Mouse (Mus musculus) CH12.LX (cell line): ENCODE data around the gene Sec24a. TPM values are rescaled to one million over a fixed set of nuclear protein-coding genes. Genes with fewer than 3 reads are reported as not detected.

ENCODE experiments used
- DNase-seq: peaks from one replicate; pipeline ENCODE4 v3.0.0-alpha.2; 2013; ENCODE audit errors: extremely low read depth
- H3K27ac ChIP-seq: 2 replicates; pipeline ENCODE4 v1.5.1; 2012; ENCODE audit warnings: low read depth, mild to moderate bottlenecking, control low read depth, moderate library complexity; ENCODE audit not compliant: insufficient read depth
- H3K27me3 ChIP-seq: replicated peaks from 2 replicates; pipeline ENCODE3; 2012; ENCODE audit warnings: inconsistent platforms
- H3K36me3 ChIP-seq, 2 experiments: replicated peaks in 1 of 2; 2 replicates each; pipeline versions ENCODE3 to v1.6.1; 2012; ENCODE audit warnings: inconsistent platforms in 1 of 2, low read length in 1 of 2, mild to moderate bottlenecking in 1 of 2, mixed read lengths in 1 of 2, moderate library complexity in 1 of 2; ENCODE audit not compliant: control insufficient read depth in 1 of 2, insufficient read depth in 1 of 2
- H3K4me1 ChIP-seq, 2 experiments: 2 replicates each; pipeline ENCODE4 v1.6.1; 2012; ENCODE audit warnings: inconsistent platforms in 1 of 2, moderate library complexity in 1 of 2; ENCODE audit not compliant: insufficient read depth in 2 of 2, control insufficient read depth in 1 of 2
- H3K4me2 ChIP-seq: 2 replicates; pipeline ENCODE4 v1.6.1; 2012; ENCODE audit warnings: low read depth, mild to moderate bottlenecking, control low read depth; ENCODE audit not compliant: poor library complexity, insufficient read depth, severe bottlenecking
- H3K4me3 ChIP-seq, 3 experiments: fragments of 150-350 bp in 1 of 3; sonication (generic) in 1 of 3; replicated peaks in 1 of 3; 2 replicates each; pipeline versions ENCODE3 to v1.5.1; 2011 to 2012; ENCODE audit warnings: low read depth in 2 of 3, low read length in 2 of 3, mild to moderate bottlenecking in 2 of 3, moderate library complexity in 2 of 3, control low read depth in 1 of 3, improper control_type of control experiment in 1 of 3, inconsistent platforms in 1 of 3, mixed read lengths in 1 of 3; ENCODE audit not compliant: poor library complexity in 1 of 3
- H3K79me2 ChIP-seq: replicated peaks from 2 replicates; pipeline ENCODE4 v1.6.1; 2012; ENCODE audit warnings: mild to moderate bottlenecking, moderate library complexity; ENCODE audit not compliant: control insufficient read depth, poor library complexity, insufficient read depth, severe bottlenecking; ENCODE audit errors: extremely low read depth
- H3K9ac ChIP-seq: 2 replicates; pipeline ENCODE4 v1.6.1; 2012; ENCODE audit warnings: low read depth, mild to moderate bottlenecking, control low read depth, moderate library complexity; ENCODE audit not compliant: insufficient read depth
- H3K9me3 ChIP-seq: replicated peaks from 2 replicates; pipeline ENCODE3; 2012; ENCODE audit warnings: low read length, inconsistent platforms, mixed read lengths
- BHLHE40 ChIP-seq: IDR thresholded peaks from 2 replicates; pipeline ENCODE4 v1.6.1; 2011; ENCODE audit warnings: mild to moderate bottlenecking, low read depth, low read length, improper control_type of control experiment
- CHD2 ChIP-seq: IDR thresholded peaks from 2 replicates; pipeline ENCODE4 v1.6.1; 2011; ENCODE audit warnings: low read length, improper control_type of control experiment
- CTCF ChIP-seq, 2 experiments: IDR thresholded peaks in 1 of 2; conservative IDR thresholded peaks in 1 of 2; 2 replicates each; pipeline ENCODE4 v1.5.1; 2011 to 2012; ENCODE audit warnings: low read depth in 2 of 2, low read length in 2 of 2, improper control_type of control experiment in 1 of 2, inconsistent platforms in 1 of 2, mild to moderate bottlenecking in 1 of 2, moderate library complexity in 1 of 2
- ELF1 ChIP-seq: IDR thresholded peaks from 2 replicates; pipeline ENCODE4 v1.6.1; 2014; ENCODE audit warnings: low read depth, mild to moderate bottlenecking, inconsistent platforms, low read length, improper control_type of control experiment
- EP300 ChIP-seq: IDR thresholded peaks from 2 replicates; pipeline ENCODE4 v1.6.1; 2011; ENCODE audit warnings: low read length, improper control_type of control experiment
- ETS1 ChIP-seq: conservative IDR thresholded peaks from 2 replicates; pipeline ENCODE4 v1.6.1; 2012; ENCODE audit warnings: low read depth, mild to moderate bottlenecking, inconsistent platforms, low read length, improper control_type of control experiment, moderate library complexity
- GABPA ChIP-seq: IDR thresholded peaks from 2 replicates; pipeline ENCODE4 v1.6.1; 2012; ENCODE audit warnings: low read depth, low read length, improper control_type of control experiment, inconsistent platforms; ENCODE audit not compliant: insufficient replicate concordance
- HCFC1 ChIP-seq: IDR thresholded peaks from 2 replicates; pipeline ENCODE4 v1.6.1; 2012; ENCODE audit warnings: low read depth, mild to moderate bottlenecking, inconsistent platforms, low read length, improper control_type of control experiment
- IRF4 ChIP-seq: IDR thresholded peaks from 2 replicates; pipeline ENCODE4 v1.6.1; 2014; ENCODE audit warnings: low read depth, mild to moderate bottlenecking, inconsistent platforms, low read length, improper control_type of control experiment
- KAT2A ChIP-seq: IDR thresholded peaks from 2 replicates; pipeline ENCODE4 v1.6.1; 2012; ENCODE audit warnings: low read length, improper control_type of control experiment, inconsistent platforms; ENCODE audit not compliant: insufficient replicate concordance
- MAFK ChIP-seq: IDR thresholded peaks from 2 replicates; pipeline ENCODE4 v1.6.1; 2011; ENCODE audit warnings: low read length, improper control_type of control experiment; ENCODE audit not compliant: insufficient replicate concordance
- MAX ChIP-seq: IDR thresholded peaks from 2 replicates; pipeline ENCODE4 v1.6.1; 2011; ENCODE audit warnings: low read length, improper control_type of control experiment
- MAZ ChIP-seq: IDR thresholded peaks from 2 replicates; pipeline ENCODE4 v1.6.1; 2012; ENCODE audit warnings: low read depth, mild to moderate bottlenecking, inconsistent platforms, low read length, improper control_type of control experiment, moderate library complexity
- MEF2A ChIP-seq: IDR thresholded peaks from 2 replicates; pipeline ENCODE4 v1.6.1; 2014; ENCODE audit warnings: low read depth, mild to moderate bottlenecking, inconsistent platforms, low read length, improper control_type of control experiment, borderline replicate concordance
- MXI1 ChIP-seq: IDR thresholded peaks from 2 replicates; pipeline ENCODE4 v1.6.1; 2011; ENCODE audit warnings: mild to moderate bottlenecking, low read depth, low read length, improper control_type of control experiment
- NELFE ChIP-seq: IDR thresholded peaks from 2 replicates; pipeline ENCODE4 v1.6.1; 2011; ENCODE audit warnings: low read depth, low read length, improper control_type of control experiment
- PAX5 ChIP-seq: IDR thresholded peaks from 2 replicates; pipeline ENCODE4 v1.6.1; 2012; ENCODE audit warnings: low read length, inconsistent platforms, mixed read lengths
- POLR2A ChIP-seq: IDR thresholded peaks from 2 replicates; pipeline ENCODE4 v1.6.1; 2011; ENCODE audit warnings: low read depth, mild to moderate bottlenecking, improper control_type of control experiment, low read length
- POLR2AphosphoS2 ChIP-seq: IDR thresholded peaks from 2 replicates; pipeline ENCODE4 v1.6.1; 2011; ENCODE audit warnings: low read depth, low read length, improper control_type of control experiment
- TBP ChIP-seq: conservative IDR thresholded peaks from 2 replicates; pipeline ENCODE4 v1.6.1; 2011; ENCODE audit warnings: low read depth, low read length, improper control_type of control experiment
- TCF12 ChIP-seq: IDR thresholded peaks from 2 replicates; pipeline ENCODE4 v1.6.1; 2014; ENCODE audit warnings: low read depth, mild to moderate bottlenecking, inconsistent platforms, low read length, improper control_type of control experiment
- ZMIZ1 ChIP-seq: IDR thresholded peaks from 2 replicates; pipeline ENCODE4 v1.6.1; 2012; ENCODE audit warnings: low read depth, mild to moderate bottlenecking, inconsistent platforms, low read length, improper control_type of control experiment
- dilution Hi-C: fragments of 300-500 bp; cut with MboI; formaldehyde crosslinking; loops from 2 replicates; pipeline ENCODE4 v1.14.3; 2020; ENCODE audit warnings: low sequenced_read_pairs; ENCODE audit not compliant: extremely low pct_unique_long_range_greater_than_20kb, extremely low pct_ligation_motif_present
- in situ Hi-C: fragments of 300-500 bp; cut with MboI; formaldehyde crosslinking; loops from 3 replicates; pipeline ENCODE4 v1.14.3; 2019; ENCODE audit warnings: low sequenced_read_pairs, low pct_ligation_motif_present, low pct_unique_long_range_greater_than_20kb, mixed read lengths
- polyA plus RNA-seq: library from polyadenylated mRNA; unstranded; fragments of >175 nt; gene quantifications from 2 replicates; pipeline ENCODE4 v1.2.1, GENCODE M21; 2012; ENCODE audit warnings: low read depth; ENCODE audit not compliant: insufficient read length
- total RNA-seq, 2 experiments: library from RNA; depleted of rRNA; stranded (reverse); fragments of 300-350 nt in 1 of 2; fragments of >200 nt in 1 of 2; gene quantifications; 2 replicates each; pipeline ENCODE4 v1.2.3; 2012 to 2014

The Sec24a gene
- total and polyA plus RNA-seq, 3 experiments, result 5.5 to 16.8 (median 6.3) TPM

DNA sequence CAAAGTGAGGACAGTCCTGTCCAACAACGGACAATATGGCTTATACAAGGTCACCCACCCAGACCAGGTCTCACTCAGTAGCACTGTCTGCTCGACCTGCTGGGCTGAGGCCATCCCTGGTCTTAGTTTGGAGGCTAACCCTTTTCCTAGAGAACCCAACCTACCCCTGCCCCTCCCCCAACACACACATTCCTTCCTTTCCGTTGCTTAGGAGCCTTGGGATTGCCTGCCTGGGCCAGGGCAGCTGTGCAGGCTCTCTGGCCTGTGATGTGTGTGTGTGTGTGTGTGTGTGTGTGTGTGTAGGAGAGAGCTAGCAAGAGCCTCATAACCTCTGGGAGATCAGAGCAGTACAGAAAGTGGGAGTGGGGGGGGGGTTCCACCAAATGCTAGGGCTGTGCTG lies 114.9 kb downstream of the Sec24a start:
- Histone ChIP-seq H3K9ac (no peak overlapping the region), H3K4me2 (peak overlapping the region; percentile 8; the same call in 1 of the 2 replicates), H3K79me2 (peaks cover 6% of the 10 kb centered on the region; the same call in 1 of the 2 replicates), H3K27ac (no peak overlapping the region), H3K9me3 (peaks cover 8% of the 10 kb centered on the region), H3K4me3 (peak overlapping the region in 1 of 3 experiments; percentile 2), H3K36me3 (peaks cover 9 to 28% of the 10 kb centered on the region in 2 experiments), H3K4me1 (peaks cover 44 to 64% of the 10 kb centered on the region in 2 experiments), H3K27me3 (no peaks in the 10 kb centered on the region)
- no peak for TF ChIP-seq CTCF (conservative IDR thresholded peaks at IDR 0.05 in 1 of 2, IDR thresholded peaks at IDR 0.05 in 1 of 2; ENCODE audit: low read depth in 2 of 2, low read length in 2 of 2)
- peak; percentile 37; the same call in 1 of the 2 replicates for TF ChIP-seq CHD2
- no peak for DNase-seq
- in situ Hi-C loops, result no loop called here
- dilution Hi-C loops, result no loop called here

DNA sequence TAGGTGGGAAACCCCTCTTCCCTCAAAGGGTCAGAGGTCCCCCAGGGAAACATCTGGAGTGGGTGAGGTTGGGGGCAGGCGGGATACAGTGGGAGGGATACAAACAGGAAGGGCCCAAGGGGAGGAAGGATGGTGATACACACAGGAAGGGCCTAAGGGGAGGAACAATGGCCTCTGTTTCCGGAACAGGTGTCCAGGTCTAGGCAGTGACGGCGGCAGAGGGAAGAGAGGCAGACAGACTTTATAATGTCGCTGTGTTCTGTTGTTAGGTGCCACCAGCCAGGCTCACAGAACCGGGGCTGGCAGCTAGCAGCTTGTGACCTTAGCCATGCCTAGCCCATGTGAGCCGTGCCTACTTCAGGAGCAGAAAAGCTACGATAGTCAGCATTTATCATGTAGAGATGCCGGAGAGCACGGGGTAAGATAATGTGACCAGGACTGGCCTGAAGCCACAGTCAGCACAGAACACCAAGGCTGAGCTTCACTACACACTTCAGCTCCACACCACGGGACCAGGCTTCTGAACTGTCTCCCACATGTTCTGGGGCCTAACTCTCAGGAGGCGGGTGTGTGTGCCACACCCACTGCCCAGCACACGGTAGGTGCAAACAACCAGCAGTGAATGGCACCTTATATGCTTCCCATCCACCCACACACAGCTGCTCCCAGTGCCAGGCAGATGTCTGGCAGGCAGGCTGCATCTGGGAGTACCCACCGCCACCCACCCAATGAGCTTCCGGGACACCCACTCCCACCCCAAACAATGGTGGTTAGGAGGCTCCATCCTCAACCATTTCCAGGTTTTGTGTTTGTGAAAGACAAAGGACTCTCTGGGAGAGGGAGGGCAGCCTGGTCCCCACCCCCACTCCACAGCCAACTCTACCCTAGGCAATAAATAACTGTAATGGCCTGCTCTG lies 116.4 kb downstream of the Sec24a start:
- in situ Hi-C loops, result no loop called here

More for the DNA sequence above, 116.4 kb downstream of the Sec24a start:
- Histone ChIP-seq H3K27ac (peak overlapping the region; percentile 61), H3K4me2 (peak overlapping the region; percentile 32), H3K36me3 (peaks cover 15 to 42% of the 10 kb centered on the region in 2 experiments), H3K79me2 (peaks cover 6% of the 10 kb centered on the region; the same call in 1 of the 2 replicates), H3K4me3 (peak overlapping the region; percentile 44 to 55 (median 54)), H3K27me3 (no peaks in the 10 kb centered on the region), H3K9me3 (peaks cover 3% of the 10 kb centered on the region), H3K4me1 (peaks cover 49 to 79% of the 10 kb centered on the region in 2 experiments), H3K9ac (peak overlapping the region; percentile 4; the same call in 1 of the 2 replicates)
- DNase-seq, result peak; percentile 82
- TF ChIP-seq ZMIZ1, result peak; percentile 61; the same call in 1 of the 2 replicates
- TF ChIP-seq MAZ, result 0 out of 2 replicates have a peak, but pooled peaks have one; percentile 77
- peak; percentile 33; the same call in 1 of the 2 replicates for TF ChIP-seq IRF4
- peak; percentile 56; the same call in 1 of the 2 replicates for TF ChIP-seq TBP
- peak; percentile 76 for TF ChIP-seq TCF12
- peak; percentile 67 for TF ChIP-seq MAX
- 0 out of 2 replicates have a peak, but pooled peaks have one; percentile 5 for TF ChIP-seq NELFE
- TF ChIP-seq ELF1, result peak; percentile 85
- TF ChIP-seq KAT2A, result no peak; the same call in 1 of the 2 replicates
- peak; percentile 61; the same call in 1 of the 2 replicates for TF ChIP-seq CHD2
- peak; percentile 60 for TF ChIP-seq POLR2A
- TF ChIP-seq GABPA, result no peak
- TF ChIP-seq MEF2A, result peak; percentile 20; the same call in 1 of the 2 replicates
- no peak; the same call in 1 of the 2 replicates for TF ChIP-seq ETS1
- no peak for TF ChIP-seq PAX5
- TF ChIP-seq POLR2AphosphoS2, result no peak
- peak; percentile 72 for TF ChIP-seq MXI1
- peak; percentile 84 for TF ChIP-seq HCFC1
- TF ChIP-seq MAFK, result peak; percentile 15; the same call in 1 of the 2 replicates
- 0 out of 2 replicates have a peak, but pooled peaks have one; percentile 33 for TF ChIP-seq BHLHE40
- peak; percentile 51 for TF ChIP-seq EP300
- dilution Hi-C loops, result no loop called here
